Mouse (Mus musculus): ENCODE measurements around the gene Alox5ap. TPM values are rescaled to one million over a fixed set of nuclear protein-coding genes. Genes with fewer than 3 reads are reported as not detected.

Gene Alox5ap
- polyA plus RNA-seq, 1 experiment from 2014 or later: 4.9 TPM

GRCm38 (mm10) chr5:149228700-149229618, 35.6 kb upstream of the Alox5ap start:
- Histone ChIP-seq H3K4me2 (replicated peaks; ENCODE audit: low read depth) (peak overlapping the region; percentile 60), H3K4me3 (ENCODE audit: low read depth, low read length) (peak overlapping the region; percentile 46)

GRCm38 (mm10) chr5:149229619-149230339, 34.8 kb upstream of the Alox5ap start:
- H3K9me3 ChIP-seq (ENCODE audit: control insufficient read depth): no peaks in the 10 kb centered on the region
- H3K36me3 ChIP-seq (ENCODE audit: control insufficient read depth, insufficient read depth): no peaks in the 10 kb centered on the region
- WGBS: 80% methylated on average over 18 of the region's 18 CpGs
- peak overlapping the region; percentile 60 for H3K4me2 ChIP-seq (replicated peaks; ENCODE audit: low read depth)
- H3K9ac ChIP-seq (ENCODE audit: low read depth, low read length): peak overlapping the region; percentile 58; the same call in 1 of the 2 replicates
- H3K4me3 ChIP-seq (ENCODE audit: low read depth, low read length): peak overlapping the region; percentile 46
- no peak for TF ChIP-seq CTCF (IDR thresholded peaks at IDR 0.05; ENCODE audit: low read depth)
- ATAC-seq: no peak
- H3K4me1 ChIP-seq (replicated peaks; ENCODE audit: control insufficient read depth, insufficient read depth, low read length): no peaks in the 10 kb centered on the region
- H3K27me3 ChIP-seq (replicated peaks; ENCODE audit: control insufficient read depth, insufficient read depth, low read length): no peaks in the 10 kb centered on the region
- peak overlapping the region; percentile 73 for H3K27ac ChIP-seq (ENCODE audit: low read depth, low read length)

More at GRCm38 (mm10) chr5:149228700-149229618, 35.6 kb upstream of the Alox5ap start:
- Histone ChIP-seq H3K9ac (ENCODE audit: low read depth, low read length) (peak overlapping the region; percentile 58; the same call in 1 of the 2 replicates), H3K9me3 (ENCODE audit: control insufficient read depth) (no peaks in the 10 kb centered on the region), H3K36me3 (ENCODE audit: control insufficient read depth, insufficient read depth) (no peaks in the 10 kb centered on the region), H3K27me3 (replicated peaks; ENCODE audit: control insufficient read depth, insufficient read depth, low read length) (no peaks in the 10 kb centered on the region), H3K4me1 (replicated peaks; ENCODE audit: control insufficient read depth, insufficient read depth, low read length) (no peaks in the 10 kb centered on the region), H3K27ac (ENCODE audit: low read depth, low read length) (peak overlapping the region; percentile 73)
- WGBS: 2% methylated on average over 55 of the region's 55 CpGs
- peak; percentile 100 for ATAC-seq
- no peak for TF ChIP-seq CTCF (IDR thresholded peaks at IDR 0.05; ENCODE audit: low read depth)

- Histone ChIP-seq H3K9ac (ENCODE audit: low read depth, low read length) (no peak overlapping the region), H3K36me3 (ENCODE audit: control insufficient read depth, insufficient read depth) (no peaks in the 10 kb centered on the region), H3K9me3 (ENCODE audit: control insufficient read depth) (no peaks in the 10 kb centered on the region), H3K4me2 (replicated peaks; ENCODE audit: low read depth) (no peak overlapping the region), H3K27me3 (replicated peaks; ENCODE audit: control insufficient read depth, insufficient read depth, low read length) (no peaks in the 10 kb centered on the region), H3K27ac (ENCODE audit: low read depth, low read length) (no peak overlapping the region), H3K4me3 (ENCODE audit: low read depth, low read length) (no peak overlapping the region), H3K4me1 (replicated peaks; ENCODE audit: control insufficient read depth, insufficient read depth, low read length) (no peaks in the 10 kb centered on the region)
- WGBS: 76% methylated on average over 7 of the region's 7 CpGs
- ATAC-seq: no peak
- no peak for TF ChIP-seq CTCF (IDR thresholded peaks at IDR 0.05; ENCODE audit: low read depth)
These were observed 29.6 kb upstream of the Alox5ap start for GRCm38 (mm10) chr5:149235002-149235401.

GRCm38 (mm10) chr5:149237221-149237950, 27.2 kb upstream of the Alox5ap start:
- ATAC-seq: no peak
- WGBS: 76% methylated on average over 24 of the region's 24 CpGs
- no peaks in the 10 kb centered on the region for H3K36me3 ChIP-seq (ENCODE audit: control insufficient read depth, insufficient read depth)
- H3K4me3 ChIP-seq (ENCODE audit: low read depth, low read length): no peak overlapping the region
- no peak overlapping the region for H3K9ac ChIP-seq (ENCODE audit: low read depth, low read length)
- TF ChIP-seq CTCF (IDR thresholded peaks at IDR 0.05; ENCODE audit: low read depth): no peak
- no peak overlapping the region for H3K27ac ChIP-seq (ENCODE audit: low read depth, low read length)
- no peaks in the 10 kb centered on the region for H3K27me3 ChIP-seq (replicated peaks; ENCODE audit: control insufficient read depth, insufficient read depth, low read length)
- no peak overlapping the region for H3K4me2 ChIP-seq (replicated peaks; ENCODE audit: low read depth)
- H3K4me1 ChIP-seq (replicated peaks; ENCODE audit: control insufficient read depth, insufficient read depth, low read length): no peaks in the 10 kb centered on the region
- 0 out of 2 replicates have a peak, but pooled peaks cover 6% of the 10 kb centered on the region for H3K9me3 ChIP-seq (ENCODE audit: control insufficient read depth)

- no peak for TF ChIP-seq CTCF (IDR thresholded peaks at IDR 0.05; ENCODE audit: low read depth)
- H3K27ac ChIP-seq (ENCODE audit: low read depth, low read length): no peak overlapping the region
- no peak overlapping the region for H3K4me2 ChIP-seq (replicated peaks; ENCODE audit: low read depth)
- H3K9ac ChIP-seq (ENCODE audit: low read depth, low read length): no peak overlapping the region
- H3K9me3 ChIP-seq (ENCODE audit: control insufficient read depth): 0 out of 2 replicates have a peak, but pooled peaks cover 6% of the 10 kb centered on the region
- ATAC-seq: no peak
- 91% methylated on average over 5 of the region's 5 CpGs for WGBS
- H3K4me3 ChIP-seq (ENCODE audit: low read depth, low read length): no peak overlapping the region
- H3K27me3 ChIP-seq (replicated peaks; ENCODE audit: control insufficient read depth, insufficient read depth, low read length): no peaks in the 10 kb centered on the region
- H3K4me1 ChIP-seq (replicated peaks; ENCODE audit: control insufficient read depth, insufficient read depth, low read length): no peaks in the 10 kb centered on the region
- H3K36me3 ChIP-seq (ENCODE audit: control insufficient read depth, insufficient read depth): no peaks in the 10 kb centered on the region
These were observed 22.1 kb upstream of the Alox5ap start for GRCm38 (mm10) chr5:149242467-149242866.

Data from intestine, postnatal 0 days (tissue).